Mouse (Mus musculus) G1E (cell line): ENCODE results near the gene Gm11567. TPM values are rescaled to one million over a fixed set of nuclear protein-coding genes. Genes with fewer than 3 reads are reported as not detected.
"Not testable (repeated sequence)": the region's sequence is repeated elsewhere in the genome, so short reads cannot be mapped to it uniquely, and the experiment has no call there.

Experiments used
- ATAC-seq: 2 replicates; pipeline ENCODE4 v1.8.0; 2016; ENCODE audit warnings: mild to moderate bottlenecking; ENCODE audit not compliant: insufficient number of reproducible peaks, poor library complexity, low FRiP score, severe bottlenecking; ENCODE audit errors: extremely low read depth
- DNase-seq: peaks from one replicate; pipeline ENCODE4 v3.0.0; 2012; ENCODE audit warnings: low spot score
- H3K27me3 ChIP-seq: 2 replicates; pipeline ENCODE4 v1.6.1; 2012; ENCODE audit warnings: mild to moderate bottlenecking, low read length, inconsistent platforms; ENCODE audit not compliant: insufficient read depth
- H3K36me3 ChIP-seq: replicated peaks from 2 replicates; pipeline ENCODE3; 2012; ENCODE audit warnings: mild to moderate bottlenecking, inconsistent platforms
- H3K4me1 ChIP-seq: 2 replicates; pipeline ENCODE4 v1.6.1; 2012; ENCODE audit warnings: low read depth, low read length, inconsistent platforms, mixed read lengths; ENCODE audit not compliant: insufficient read depth
- H3K4me3 ChIP-seq: 2 replicates; pipeline ENCODE4 v1.5.1; 2012; ENCODE audit warnings: low read depth, mild to moderate bottlenecking, inconsistent platforms, low read length, moderate library complexity, mixed read lengths
- H3K9me3 ChIP-seq: replicated peaks from 2 replicates; pipeline ENCODE4 v1.6.1; 2012; ENCODE audit warnings: inconsistent platforms
- CTCF ChIP-seq: IDR thresholded peaks from 2 replicates; pipeline ENCODE4 v1.5.1; 2012; ENCODE audit warnings: low read depth, low read length, inconsistent platforms, mixed read lengths
- GATA1 ChIP-seq: IDR thresholded peaks from 2 replicates; pipeline ENCODE4 v1.6.1; 2012; ENCODE audit warnings: borderline replicate concordance, low read length, inconsistent platforms, mixed read lengths
- GATA2 ChIP-seq: IDR thresholded peaks from 2 replicates; pipeline ENCODE4 v1.6.1; 2012; ENCODE audit warnings: low read depth, low read length, inconsistent platforms, borderline replicate concordance
- POLR2AphosphoS5 ChIP-seq: IDR thresholded peaks from 2 replicates; pipeline ENCODE4 v1.6.1; 2012; ENCODE audit warnings: low read depth, low read length, inconsistent platforms; ENCODE audit not compliant: insufficient replicate concordance
- TAL1 ChIP-seq: conservative IDR thresholded peaks from 2 replicates; pipeline ENCODE4 v1.6.1; 2012; ENCODE audit warnings: low read depth, low read length, inconsistent platforms, mixed read lengths
- polyA plus RNA-seq: library from polyadenylated mRNA; stranded (reverse); fragments of >175 nt; gene quantifications from 2 replicates; pipeline ENCODE4 v1.2.3, GENCODE M21; 2012
- total RNA-seq, 2 experiments: library from RNA; stranded (forward) in 1 of 2; stranded (reverse) in 1 of 2; fragments of 200-1000 nt in 1 of 2; fragments of >200 nt in 1 of 2; fragmentation: Nextera tagmentation in 1 of 2; gene quantifications; 2 replicates each; pipeline ENCODE4 v1.2.3; 2014 to 2017

The Gm11567 gene
- total RNA-seq (2014; fragmentation: Nextera tagmentation) (not detected in 2 replicates), total RNA-seq (2017) (not detected in 2 replicates), polyA plus RNA-seq (not detected in 2 replicates)

- H3K4me1 ChIP-seq, H3K27me3 ChIP-seq, ATAC-seq, H3K4me3 ChIP-seq, H3K36me3 ChIP-seq, DNase-seq, H3K9me3 ChIP-seq: not testable (repeated sequence)
Measured at GRCm38 (mm10) chr11:99878887-99879286, at the start of gene Gm11567. Gene Gm11567 (plus strand): TSS chr11:99879187.

DNA sequence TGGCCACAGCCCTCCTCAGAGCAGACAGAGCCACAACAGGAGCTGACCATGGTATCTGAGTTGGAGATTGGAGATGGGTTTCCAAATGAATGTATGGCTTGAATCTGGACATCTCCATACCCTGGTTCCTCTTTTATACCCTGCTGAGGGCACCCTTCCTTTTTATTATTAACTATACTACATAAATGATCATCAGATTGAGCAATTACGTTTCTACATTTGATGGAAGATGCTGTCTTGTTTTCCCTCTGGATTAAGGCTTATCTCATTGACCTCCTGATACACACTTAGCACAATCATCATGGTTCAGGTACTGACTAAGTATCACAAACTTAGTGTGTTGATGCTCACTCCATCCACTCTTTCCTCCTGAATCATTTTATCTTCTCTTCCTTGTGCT is 41.0 kb upstream of the Gm11567 start, which contains the start of gene 2300003K06Rik:
TSS of gene 2300003K06Rik (minus strand) at position 101 of the 400 bp plus-strand sequence.
- peak within 1 kb of the TSS; percentile 11; the same call in 1 of the 2 replicates for H3K4me3 ChIP-seq
- H3K9me3 ChIP-seq: peaks cover 22% of the 10 kb centered on the region
- DNase-seq (no peak), ATAC-seq (no peak)
- H3K27me3 ChIP-seq: no peaks in the 10 kb centered on the region
- H3K4me1 ChIP-seq: no peaks in the 10 kb centered on the region
- no peaks in the 10 kb centered on the region for H3K36me3 ChIP-seq
- TF ChIP-seq POLR2AphosphoS5 (no peak), TAL1 (no peak), CTCF (no peak), GATA1 (no peak), GATA2 (no peak)

DNA sequence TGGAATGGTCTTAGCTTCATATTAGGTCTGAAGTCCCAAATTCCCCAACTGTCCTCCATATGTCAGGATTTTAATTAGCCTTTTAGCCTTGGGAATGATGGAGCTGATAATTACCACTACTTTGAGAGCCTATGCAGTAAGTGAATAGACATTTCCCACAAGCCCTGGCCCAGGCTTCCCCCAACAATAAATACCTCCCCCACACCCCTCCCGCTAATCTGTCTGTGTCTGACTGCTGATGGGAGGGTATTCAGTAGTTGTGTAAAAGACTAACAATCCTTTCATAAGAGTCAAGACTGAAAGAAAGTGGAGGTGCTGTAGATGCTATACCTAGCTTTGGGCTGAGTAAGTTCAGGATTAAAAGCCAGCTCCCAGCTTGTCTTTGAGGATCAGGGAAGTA is 36.8 kb upstream of the Gm11567 start:
- ATAC-seq: no peak
- Histone ChIP-seq H3K4me1 (no peaks in the 10 kb centered on the region), H3K9me3 (peaks cover 26% of the 10 kb centered on the region), H3K27me3 (no peaks in the 10 kb centered on the region), H3K4me3 (no peak overlapping the region), H3K36me3 (no peaks in the 10 kb centered on the region)
- no peak for DNase-seq
- TF ChIP-seq GATA2 (no peak), TAL1 (no peak), CTCF (no peak), POLR2AphosphoS5 (no peak), GATA1 (no peak)

DNA sequence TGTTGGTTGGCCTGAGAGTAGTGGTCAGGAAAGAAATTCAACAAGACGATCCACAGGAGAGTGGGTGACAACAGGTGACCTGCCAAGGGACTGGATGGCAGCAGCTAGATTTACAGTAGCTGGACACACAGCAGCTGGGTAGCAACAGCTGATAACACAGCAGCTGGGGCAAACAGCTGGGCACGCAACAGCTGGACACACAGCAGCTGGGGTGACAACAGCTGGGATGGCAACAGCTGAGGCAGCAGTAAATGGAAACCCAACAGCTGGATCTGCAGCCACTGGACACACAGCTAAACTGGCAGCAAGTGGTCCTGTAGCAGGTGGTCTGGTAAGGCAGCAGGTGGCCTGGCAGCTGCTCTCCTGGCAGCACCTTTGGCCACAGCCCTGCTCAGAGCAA is 32.2 kb upstream of the Gm11567 start:
- TF ChIP-seq CTCF (no peak), GATA2 (no peak), POLR2AphosphoS5 (no peak), TAL1 (no peak), GATA1 (no peak)
- H3K27me3 ChIP-seq: no peaks in the 10 kb centered on the region
- peaks cover 18% of the 10 kb centered on the region for H3K9me3 ChIP-seq
- ATAC-seq (no peak), DNase-seq (no peak)
- H3K4me1 ChIP-seq: no peaks in the 10 kb centered on the region
- 0 out of 2 replicates have a peak overlapping the region, but pooled peaks have one; percentile 4 for H3K4me3 ChIP-seq
- H3K36me3 ChIP-seq: no peaks in the 10 kb centered on the region

DNA sequence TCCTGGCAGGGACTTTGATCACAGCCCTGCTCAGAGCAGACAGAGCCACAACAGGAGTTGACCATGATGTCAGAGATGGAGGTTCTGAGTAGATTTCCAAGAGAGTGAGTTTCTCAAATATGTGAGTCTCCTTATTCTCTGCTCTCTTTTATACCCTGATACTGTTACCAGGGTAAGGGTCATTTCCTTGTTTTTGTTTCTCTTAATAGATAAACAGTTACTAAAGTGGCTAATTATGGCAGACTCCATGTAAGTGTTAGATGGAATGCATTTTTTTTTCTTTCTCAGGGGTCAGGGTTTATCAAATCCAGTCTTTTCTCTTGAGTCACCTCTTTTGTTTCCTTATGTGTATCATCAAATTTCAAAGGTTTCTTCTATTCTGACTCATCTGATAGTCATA is 27.5 kb upstream of the Gm11567 start, which contains the start of gene Krtap4-16:
TSS of gene Krtap4-16 (minus strand) at position 101 of the 400 bp plus-strand sequence.
- H3K9me3 ChIP-seq: peaks cover 23% of the 10 kb centered on the region

GRCm38 (mm10) chr11:99854121-99854520 is 24.9 kb upstream of the Gm11567 start:
- no peaks in the 10 kb centered on the region for H3K36me3 ChIP-seq
- TF ChIP-seq GATA2: no peak
- TF ChIP-seq TAL1: no peak
- no peak for TF ChIP-seq POLR2AphosphoS5
- TF ChIP-seq CTCF: no peak
- no peak for TF ChIP-seq GATA1

More for the DNA sequence above, 27.5 kb upstream of the Gm11567 start, which contains the start of gene Krtap4-16:
- Histone ChIP-seq H3K4me3 (no peak within 1 kb of the TSS), H3K27me3 (no peaks in the 10 kb centered on the region), H3K36me3 (no peaks in the 10 kb centered on the region), H3K4me1 (no peaks in the 10 kb centered on the region)
- TF ChIP-seq TAL1 (no peak), POLR2AphosphoS5 (no peak), GATA2 (no peak), GATA1 (no peak), CTCF (no peak)
- ATAC-seq (no peak), DNase-seq (no peak)

More at GRCm38 (mm10) chr11:99854121-99854520, 24.9 kb upstream of the Gm11567 start:
- DNase-seq (no peak), ATAC-seq (no peak)
- Histone ChIP-seq H3K4me1 (no peaks in the 10 kb centered on the region), H3K9me3 (peaks cover 19% of the 10 kb centered on the region), H3K4me3 (no peak overlapping the region), H3K27me3 (no peaks in the 10 kb centered on the region)
